Mouse (Mus musculus): Measurements from ENCODE around the gene Dnm3. TPM values are rescaled to one million over a fixed set of nuclear protein-coding genes. Genes with fewer than 3 reads are reported as not detected.

The Dnm3 gene
- polyA plus RNA-seq, 1 experiment from 2014 or later, result 13.7 TPM

- no peak overlapping the region for H3K9ac ChIP-seq
- H3K4me3 ChIP-seq (replicated peaks), result peak overlapping the region; percentile 23
- H3K9me3 ChIP-seq (replicated peaks), result no peaks in the 10 kb centered on the region
- peaks cover 35% of the 10 kb centered on the region for H3K4me1 ChIP-seq
- 22% methylated on average over 7 of the region's 7 CpGs for WGBS
- H3K27me3 ChIP-seq, result no peaks in the 10 kb centered on the region
- ATAC-seq (ENCODE audit: insufficient number of reproducible peaks, low FRiP score, low TSS enrichment, low read depth), result no peak
- no peaks in the 10 kb centered on the region for H3K36me3 ChIP-seq
- peak overlapping the region; percentile 39 for H3K4me2 ChIP-seq (replicated peaks)
- peak overlapping the region; percentile 91 for H3K27ac ChIP-seq (replicated peaks)
Measured at GRCm38 (mm10) chr1:162207708-162208043, 270.2 kb downstream of the Dnm3 start.

GRCm38 (mm10) chr1:162206998-162207707 is 270.7 kb downstream of the Dnm3 start:
- no peaks in the 10 kb centered on the region for H3K36me3 ChIP-seq
- peak overlapping the region; percentile 39 for H3K4me2 ChIP-seq (replicated peaks)
- WGBS, result 18% methylated on average over 12 of the region's 12 CpGs
- H3K27me3 ChIP-seq, result no peaks in the 10 kb centered on the region
- H3K4me1 ChIP-seq, result peaks cover 36% of the 10 kb centered on the region
- H3K27ac ChIP-seq (replicated peaks), result peak overlapping the region; percentile 91
- no peak overlapping the region for H3K9ac ChIP-seq
- peak overlapping the region; percentile 23 for H3K4me3 ChIP-seq (replicated peaks)
- no peaks in the 10 kb centered on the region for H3K9me3 ChIP-seq (replicated peaks)
- peak; percentile 67 for ATAC-seq (ENCODE audit: insufficient number of reproducible peaks, low FRiP score, low TSS enrichment, low read depth)

GRCm38 (mm10) chr1:162202465-162203348 is 275.1 kb downstream of the Dnm3 start:
- Histone ChIP-seq H3K9ac (no peak overlapping the region), H3K27me3 (no peaks in the 10 kb centered on the region), H3K36me3 (no peaks in the 10 kb centered on the region), H3K4me3 (replicated peaks) (no peak overlapping the region), H3K9me3 (replicated peaks) (no peaks in the 10 kb centered on the region), H3K4me1 (peaks cover 10% of the 10 kb centered on the region; the same call in 1 of the 2 replicates), H3K4me2 (replicated peaks) (no peak overlapping the region), H3K27ac (replicated peaks) (0 out of 2 replicates have a peak overlapping the region, but pooled peaks have one; percentile 39)
- ATAC-seq (ENCODE audit: insufficient number of reproducible peaks, low FRiP score, low TSS enrichment, low read depth), result no peak
- WGBS, result 53% methylated on average over 12 of the region's 12 CpGs

- H3K9me3 ChIP-seq (replicated peaks), result no peaks in the 10 kb centered on the region
- H3K4me3 ChIP-seq (replicated peaks), result no peak overlapping the region
- no peaks in the 10 kb centered on the region for H3K36me3 ChIP-seq
- no peak overlapping the region for H3K9ac ChIP-seq
- no peak overlapping the region for H3K27ac ChIP-seq (replicated peaks)
- ATAC-seq (ENCODE audit: insufficient number of reproducible peaks, low FRiP score, low TSS enrichment, low read depth), result no peak
- H3K4me2 ChIP-seq (replicated peaks), result no peak overlapping the region
- peaks cover 14% of the 10 kb centered on the region; the same call in 1 of the 2 replicates for H3K4me1 ChIP-seq
- H3K27me3 ChIP-seq, result no peaks in the 10 kb centered on the region
- 67% methylated on average over 6 of the region's 6 CpGs for WGBS
Measured at GRCm38 (mm10) chr1:162200446-162200845, 277.4 kb downstream of the Dnm3 start.

GRCm38 (mm10) chr1:162196812-162197680 is 280.8 kb downstream of the Dnm3 start:
- WGBS, result 52% methylated on average over 9 of the region's 9 CpGs
- no peak; the same call in 1 of the 2 replicates for ATAC-seq (ENCODE audit: insufficient number of reproducible peaks, low FRiP score, low TSS enrichment, low read depth)
- no peak overlapping the region for H3K9ac ChIP-seq
- peaks cover 10% of the 10 kb centered on the region; the same call in 1 of the 2 replicates for H3K4me1 ChIP-seq
- no peaks in the 10 kb centered on the region for H3K9me3 ChIP-seq (replicated peaks)
- H3K27me3 ChIP-seq, result no peaks in the 10 kb centered on the region
- H3K27ac ChIP-seq (replicated peaks), result peak overlapping the region; percentile 4; the same call in 1 of the 2 replicates
- H3K36me3 ChIP-seq, result no peaks in the 10 kb centered on the region
- H3K4me3 ChIP-seq (replicated peaks), result no peak overlapping the region
- no peak overlapping the region for H3K4me2 ChIP-seq (replicated peaks)

- no peak overlapping the region for H3K4me3 ChIP-seq (replicated peaks)
- ATAC-seq (ENCODE audit: insufficient number of reproducible peaks, low FRiP score, low TSS enrichment, low read depth), result no peak
- no peaks in the 10 kb centered on the region for H3K9me3 ChIP-seq (replicated peaks)
- no peak overlapping the region for H3K4me2 ChIP-seq (replicated peaks)
- no peak overlapping the region for H3K9ac ChIP-seq
- no peaks in the 10 kb centered on the region for H3K36me3 ChIP-seq
- no peaks in the 10 kb centered on the region for H3K27me3 ChIP-seq
- 84% methylated on average over 4 of the region's 4 CpGs for WGBS
- peak overlapping the region; percentile 97 for H3K27ac ChIP-seq (replicated peaks)
- peaks cover 37% of the 10 kb centered on the region for H3K4me1 ChIP-seq
Measured at GRCm38 (mm10) chr1:162188744-162189143, 289.1 kb downstream of the Dnm3 start.

GRCm38 (mm10) chr1:162187352-162188120 is 290.3 kb downstream of the Dnm3 start:
- Histone ChIP-seq H3K27me3 (no peaks in the 10 kb centered on the region), H3K4me2 (replicated peaks) (peak overlapping the region; percentile 30), H3K27ac (replicated peaks) (peak overlapping the region; percentile 97), H3K4me3 (replicated peaks) (no peak overlapping the region; the same call in 1 of the 2 replicates), H3K4me1 (peaks cover 47% of the 10 kb centered on the region), H3K9me3 (replicated peaks) (no peaks in the 10 kb centered on the region), H3K36me3 (no peaks in the 10 kb centered on the region), H3K9ac (no peak overlapping the region)
- 0 out of 2 replicates have a peak, but pooled peaks have one; percentile 30 for ATAC-seq (ENCODE audit: insufficient number of reproducible peaks, low FRiP score, low TSS enrichment, low read depth)
- WGBS, result 19% methylated on average over 8 of the region's 8 CpGs

GRCm38 (mm10) chr1:162186470-162187351 is 291.1 kb downstream of the Dnm3 start:
- Histone ChIP-seq H3K4me1 (peaks cover 54% of the 10 kb centered on the region), H3K4me2 (replicated peaks) (peak overlapping the region; percentile 30), H3K9me3 (replicated peaks) (no peaks in the 10 kb centered on the region), H3K27ac (replicated peaks) (peak overlapping the region; percentile 97), H3K36me3 (no peaks in the 10 kb centered on the region), H3K4me3 (replicated peaks) (no peak overlapping the region), H3K9ac (no peak overlapping the region), H3K27me3 (no peaks in the 10 kb centered on the region)
- 11% methylated on average over 7 of the region's 7 CpGs for WGBS
- peak; percentile 78 for ATAC-seq (ENCODE audit: insufficient number of reproducible peaks, low FRiP score, low TSS enrichment, low read depth)

- Histone ChIP-seq H3K36me3 (no peaks in the 10 kb centered on the region), H3K9ac (peak overlapping the region; percentile 6; the same call in 1 of the 2 replicates), H3K27ac (replicated peaks) (peak overlapping the region; percentile 88), H3K27me3 (no peaks in the 10 kb centered on the region), H3K4me1 (peaks cover 65% of the 10 kb centered on the region), H3K4me3 (replicated peaks) (no peak overlapping the region), H3K9me3 (replicated peaks) (no peaks in the 10 kb centered on the region), H3K4me2 (replicated peaks) (no peak overlapping the region)
- 22% methylated on average over 14 of the region's 14 CpGs for WGBS
- peak; percentile 61 for ATAC-seq (ENCODE audit: insufficient number of reproducible peaks, low FRiP score, low TSS enrichment, low read depth)
Measured at GRCm38 (mm10) chr1:162184003-162184748, 293.7 kb downstream of the Dnm3 start.

Measured in embryonic facial prominence, embryonic 15.5 days (tissue).